Mouse (Mus musculus) CD4-positive helper T cell, adult 2 months (primary cell): ENCODE data around the gene Nipal3.

Experiments
- DNase-seq: peaks from one replicate; pipeline ENCODE4 v3.0.0-alpha.2; 2012; ENCODE audit warnings: low read depth, missing footprints, low spot score

Nipal3 gene

GRCm38 (mm10) chr4:135505794-135506193 is 11.0 kb upstream of the Nipal3 start:
- no peak for DNase-seq

GRCm38 (mm10) chr4:135501587-135501986 is 6.7 kb upstream of the Nipal3 start:
- peak; percentile 55 for DNase-seq

- no peak for DNase-seq
Measured at GRCm38 (mm10) chr4:135499831-135500230, 5.0 kb upstream of the Nipal3 start.

GRCm38 (mm10) chr4:135498136-135498535 is 3.3 kb upstream of the Nipal3 start:
- DNase-seq, result no peak

GRCm38 (mm10) chr4:135495810-135496209 is 972 bp upstream of the Nipal3 start:
- DNase-seq, result no peak

- no peak for DNase-seq
Measured at GRCm38 (mm10) chr4:135495397-135495791, 556 bp upstream of the Nipal3 start.

GRCm38 (mm10) chr4:135493691-135494520 is 932 bp downstream of the Nipal3 start:
- no peak for DNase-seq

GRCm38 (mm10) chr4:135493271-135493670 is 1.6 kb downstream of the Nipal3 start:
- peak; percentile 54 for DNase-seq

- no peak for DNase-seq
Measured at GRCm38 (mm10) chr4:135489256-135489655, 5.6 kb downstream of the Nipal3 start.

GRCm38 (mm10) chr4:135486352-135486751 is 8.5 kb downstream of the Nipal3 start:
- DNase-seq, result no peak

- no peak for DNase-seq
Measured at GRCm38 (mm10) chr4:135485086-135485485, 9.8 kb downstream of the Nipal3 start.

GRCm38 (mm10) chr4:135480370-135480769 is 14.5 kb downstream of the Nipal3 start:
- DNase-seq, result no peak

- no peak for DNase-seq
Measured at GRCm38 (mm10) chr4:135477851-135478250, 17.0 kb downstream of the Nipal3 start.

- no peak for DNase-seq
Measured at GRCm38 (mm10) chr4:135463406-135463805, 31.4 kb downstream of the Nipal3 start.

- no peak for DNase-seq
Measured at GRCm38 (mm10) chr4:135453572-135453971, 41.3 kb downstream of the Nipal3 start.

- DNase-seq, result no peak
Measured at GRCm38 (mm10) chr4:135453164-135453563, 41.7 kb downstream of the Nipal3 start.

- DNase-seq, result no peak
Measured at GRCm38 (mm10) chr4:135451360-135452015, 43.4 kb downstream of the Nipal3 start.

GRCm38 (mm10) chr4:135442473-135442872 is 52.4 kb downstream of the Nipal3 start:
- DNase-seq, result no peak

- peak; percentile 77 for DNase-seq
Measured at GRCm38 (mm10) chr4:135439904-135440522, 54.8 kb downstream of the Nipal3 start.

GRCm38 (mm10) chr4:135439188-135439647 is 55.6 kb downstream of the Nipal3 start:
- peak; percentile 88 for DNase-seq

GRCm38 (mm10) chr4:135437924-135438323 is 56.9 kb downstream of the Nipal3 start:
- DNase-seq, result no peak

- peak; percentile 89 for DNase-seq
Measured at GRCm38 (mm10) chr4:135436291-135436690, 58.5 kb downstream of the Nipal3 start.
